Mouse (Mus musculus): ENCODE measurements around the gene Carm1.

The Carm1 gene

GRCm38 (mm10) chr9:21614864-21615616, 68.3 kb downstream of the Carm1 start:
- no peak for DNase-seq (ENCODE audit: low read depth, low spot score)

GRCm38 (mm10) chr9:21615617-21616231, 69.0 kb downstream of the Carm1 start, which contains the start of gene Smarca4:
Smarca4 (plus strand) TSS chr9:21616169.
- DNase-seq (ENCODE audit: low read depth, low spot score) = peak; percentile 100

- DNase-seq (ENCODE audit: low read depth, low spot score) = peak; percentile 84
Measured at GRCm38 (mm10) chr9:21616232-21616781, 69.6 kb downstream of the Carm1 start.

GRCm38 (mm10) chr9:21617066-21617465, 70.4 kb downstream of the Carm1 start:
- no peak for DNase-seq (ENCODE audit: low read depth, low spot score)

GRCm38 (mm10) chr9:21620229-21620628, 73.5 kb downstream of the Carm1 start:
- no peak for DNase-seq (ENCODE audit: low read depth, low spot score)

- no peak for DNase-seq (ENCODE audit: low read depth, low spot score)
Measured at GRCm38 (mm10) chr9:21622676-21623075, 76.0 kb downstream of the Carm1 start.

GRCm38 (mm10) chr9:21625342-21626339, 78.9 kb downstream of the Carm1 start:
- DNase-seq (ENCODE audit: low read depth, low spot score) = no peak

- no peak for DNase-seq (ENCODE audit: low read depth, low spot score)
Measured at GRCm38 (mm10) chr9:21626571-21626970, 79.9 kb downstream of the Carm1 start.

- DNase-seq (ENCODE audit: low read depth, low spot score) = no peak
Measured at GRCm38 (mm10) chr9:21627145-21627795, 80.6 kb downstream of the Carm1 start.

- DNase-seq (ENCODE audit: low read depth, low spot score) = no peak
Measured at GRCm38 (mm10) chr9:21630673-21631072, 84.0 kb downstream of the Carm1 start.

GRCm38 (mm10) chr9:21633106-21633505, 86.4 kb downstream of the Carm1 start:
- no peak for DNase-seq (ENCODE audit: low read depth, low spot score)

- DNase-seq (ENCODE audit: low read depth, low spot score) = no peak
Measured at GRCm38 (mm10) chr9:21635639-21636038, 88.9 kb downstream of the Carm1 start.

GRCm38 (mm10) chr9:21639031-21639430, 92.3 kb downstream of the Carm1 start:
- DNase-seq (ENCODE audit: low read depth, low spot score) = no peak
